Mouse (Mus musculus): ENCODE data around the gene Atp11a.

- TF ChIP-seq CTCF (IDR thresholded peaks at IDR 0.05), result no peak
- TF ChIP-seq EP300 (IDR thresholded peaks at IDR 0.05), result no peak
These were observed 30.1 kb downstream of the Atp11a start for GRCm38 (mm10) chr8:12786958-12787301.

Measured in lung, postnatal 0 days (tissue).